Mouse (Mus musculus): ENCODE measurements at regions not wholly inside any gene's neighbourhood (a gene's known extent, or its start where the extent isn't known, plus 50 kb on each side); places are given as distances from the start of the nearest gene placed in this dataset.
A peak's percentile ranks its signal among the peaks of the same experiment; 100 is the strongest.

DNA sequence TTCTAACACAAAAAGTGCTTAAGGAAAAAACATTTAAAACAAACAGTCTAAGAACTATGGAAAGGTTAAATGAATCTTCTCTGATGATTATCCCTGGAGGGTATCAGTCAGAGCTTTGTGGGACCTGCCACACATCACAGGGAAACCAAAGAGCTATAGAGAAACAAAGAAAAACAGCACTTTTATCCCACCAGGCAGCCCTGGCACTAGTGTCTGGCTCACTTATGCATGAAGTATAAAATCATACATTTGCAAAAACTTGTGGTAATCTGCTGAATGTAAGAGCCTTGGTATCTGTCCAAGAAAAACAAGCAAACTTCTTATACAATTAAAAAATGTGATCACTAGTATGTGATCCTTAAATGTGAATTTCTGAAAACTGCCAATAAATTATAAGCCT is 972.4 kb upstream of the Ctnnd2 start:
- Histone ChIP-seq H3K4me3 (ENCODE audit: low read depth, low read length) (no peak overlapping the region), H3K9ac (replicated peaks; ENCODE audit: low read depth, low read length) (no peak overlapping the region), H3K4me1 (ENCODE audit: control insufficient read depth, insufficient read depth) (no peaks in the 10 kb centered on the region), H3K27me3 (ENCODE audit: control insufficient read depth, insufficient read depth, low read length) (no peaks in the 10 kb centered on the region), H3K9me3 (replicated peaks; ENCODE audit: control insufficient read depth, low read length) (no peaks in the 10 kb centered on the region), H3K27ac (ENCODE audit: low read depth) (no peak overlapping the region), H3K36me3 (replicated peaks; ENCODE audit: control insufficient read depth, insufficient read depth, low read length) (no peaks in the 10 kb centered on the region), H3K4me2 (ENCODE audit: low read depth, low read length) (no peak overlapping the region)
- no peak for ATAC-seq (ENCODE audit: insufficient read depth, low read depth)
- no peak for DNase-seq (ENCODE audit: low spot score)
- TF ChIP-seq CTCF (IDR thresholded peaks at IDR 0.05; ENCODE audit: low read depth) (no peak), EP300 (IDR thresholded peaks at IDR 0.05; ENCODE audit: low read depth) (no peak)

DNA sequence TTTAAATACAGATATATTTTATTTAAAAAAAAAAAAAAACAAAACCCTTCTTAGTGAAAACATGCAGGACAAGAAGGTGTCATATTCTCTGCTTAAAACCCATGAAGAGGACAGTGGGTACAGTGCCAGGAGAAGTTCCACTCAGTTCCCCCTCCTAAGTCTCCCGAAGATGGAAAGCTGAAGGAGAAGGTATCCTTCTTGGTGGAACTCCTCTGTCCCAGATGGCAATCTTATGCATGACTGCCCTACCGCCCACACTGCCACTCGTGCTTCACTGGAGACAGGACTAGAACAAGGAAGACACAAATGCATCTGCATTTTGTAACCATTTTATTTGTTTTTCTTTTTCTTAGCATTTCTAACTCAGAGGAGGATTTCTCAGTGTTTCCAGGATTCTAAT is 948.7 kb upstream of the Ctnnd2 start:
- DNase-seq (ENCODE audit: low spot score), result no peak
- Histone ChIP-seq H3K27ac (ENCODE audit: low read depth) (no peak overlapping the region), H3K36me3 (replicated peaks; ENCODE audit: control insufficient read depth, insufficient read depth, low read length) (no peaks in the 10 kb centered on the region), H3K27me3 (ENCODE audit: control insufficient read depth, insufficient read depth, low read length) (no peaks in the 10 kb centered on the region), H3K9me3 (replicated peaks; ENCODE audit: control insufficient read depth, low read length) (no peaks in the 10 kb centered on the region), H3K4me2 (ENCODE audit: low read depth, low read length) (no peak overlapping the region), H3K4me3 (ENCODE audit: low read depth, low read length) (no peak overlapping the region), H3K4me1 (ENCODE audit: control insufficient read depth, insufficient read depth) (no peaks in the 10 kb centered on the region), H3K9ac (replicated peaks; ENCODE audit: low read depth, low read length) (no peak overlapping the region)
- TF ChIP-seq EP300 (IDR thresholded peaks at IDR 0.05; ENCODE audit: low read depth) (no peak), CTCF (IDR thresholded peaks at IDR 0.05; ENCODE audit: low read depth) (no peak)
- WGBS, result 82% methylated on average over 3 of the region's 3 CpGs
- no peak for ATAC-seq (ENCODE audit: insufficient read depth, low read depth)

- no peak overlapping the region for H3K4me2 ChIP-seq (ENCODE audit: low read depth, low read length)
- no peaks in the 10 kb centered on the region for H3K27me3 ChIP-seq (ENCODE audit: control insufficient read depth, insufficient read depth, low read length)
- H3K27ac ChIP-seq (ENCODE audit: low read depth), result no peak overlapping the region
- no peaks in the 10 kb centered on the region for H3K4me1 ChIP-seq (ENCODE audit: control insufficient read depth, insufficient read depth)
- H3K9ac ChIP-seq (replicated peaks; ENCODE audit: low read depth, low read length), result no peak overlapping the region
- no peak overlapping the region for H3K4me3 ChIP-seq (ENCODE audit: low read depth, low read length)
- H3K36me3 ChIP-seq (replicated peaks; ENCODE audit: control insufficient read depth, insufficient read depth, low read length), result no peaks in the 10 kb centered on the region
- WGBS, result 73% methylated on average over 1 of the region's 1 CpGs
- TF ChIP-seq EP300 (IDR thresholded peaks at IDR 0.05; ENCODE audit: low read depth), result no peak
- no peak for TF ChIP-seq CTCF (IDR thresholded peaks at IDR 0.05; ENCODE audit: low read depth)
- H3K9me3 ChIP-seq (replicated peaks; ENCODE audit: control insufficient read depth, low read length), result no peaks in the 10 kb centered on the region
- DNase-seq (ENCODE audit: low spot score) (no peak), ATAC-seq (ENCODE audit: insufficient read depth, low read depth) (no peak)
Measured at GRCm38 (mm10) chr15:29226889-29227288, 945.5 kb upstream of the Ctnnd2 start.

DNA sequence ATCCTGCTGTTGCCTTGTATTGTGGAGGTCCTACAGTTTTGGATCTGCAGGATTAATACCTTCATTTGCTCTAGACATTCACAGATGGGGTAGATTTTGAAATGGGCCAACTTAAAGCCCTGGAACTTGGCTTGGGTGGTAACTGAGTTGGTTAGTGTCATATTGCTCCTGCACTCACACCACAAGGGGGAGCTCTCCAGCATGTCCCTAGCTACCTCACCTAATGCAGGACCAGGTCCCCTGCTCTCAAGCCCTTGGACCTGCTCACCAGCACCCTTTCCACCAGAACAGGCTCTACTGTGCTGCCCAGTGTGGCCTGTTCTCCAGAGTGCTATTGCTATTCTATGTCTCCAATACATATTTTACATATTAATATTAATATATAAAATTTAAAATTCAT is 937.8 kb upstream of the Ctnnd2 start:
- ATAC-seq (ENCODE audit: insufficient read depth, low read depth), result no peak
- H3K36me3 ChIP-seq (replicated peaks; ENCODE audit: control insufficient read depth, insufficient read depth, low read length), result no peaks in the 10 kb centered on the region
- TF ChIP-seq EP300 (IDR thresholded peaks at IDR 0.05; ENCODE audit: low read depth), result no peak
- TF ChIP-seq CTCF (IDR thresholded peaks at IDR 0.05; ENCODE audit: low read depth), result 0 out of 2 replicates have a peak, but pooled peaks have one; percentile 3
- no peak overlapping the region for H3K4me2 ChIP-seq (ENCODE audit: low read depth, low read length)
- no peak overlapping the region for H3K9ac ChIP-seq (replicated peaks; ENCODE audit: low read depth, low read length)
- H3K9me3 ChIP-seq (replicated peaks; ENCODE audit: control insufficient read depth, low read length), result no peaks in the 10 kb centered on the region
- no peak overlapping the region for H3K4me3 ChIP-seq (ENCODE audit: low read depth, low read length)
- H3K27me3 ChIP-seq (ENCODE audit: control insufficient read depth, insufficient read depth, low read length), result no peaks in the 10 kb centered on the region
- no peak overlapping the region for H3K27ac ChIP-seq (ENCODE audit: low read depth)
- no peaks in the 10 kb centered on the region for H3K4me1 ChIP-seq (ENCODE audit: control insufficient read depth, insufficient read depth)
- no peak for DNase-seq (ENCODE audit: low spot score)

DNA sequence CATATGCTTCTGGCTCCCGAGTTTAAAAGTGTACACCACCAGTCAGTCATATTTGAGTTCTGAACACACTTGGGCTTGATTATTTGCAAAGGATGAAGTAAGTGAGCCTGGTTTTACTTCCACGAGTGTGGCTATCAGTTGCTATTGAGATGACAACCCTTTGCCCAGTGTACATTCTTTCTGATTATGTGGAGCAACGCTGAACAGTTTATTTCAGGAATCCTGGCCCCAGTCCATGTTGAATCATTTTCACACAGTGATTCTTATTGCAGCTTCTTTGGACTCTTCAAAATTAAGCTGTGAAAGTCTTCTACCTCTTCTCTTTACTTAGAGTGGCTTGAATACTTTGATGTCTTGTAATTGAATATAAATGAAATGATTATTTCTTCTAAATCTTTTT is 917.2 kb upstream of the Ctnnd2 start:
- Histone ChIP-seq H3K4me1 (ENCODE audit: control insufficient read depth, insufficient read depth) (no peaks in the 10 kb centered on the region), H3K4me2 (ENCODE audit: low read depth, low read length) (no peak overlapping the region), H3K27me3 (ENCODE audit: control insufficient read depth, insufficient read depth, low read length) (no peaks in the 10 kb centered on the region), H3K36me3 (replicated peaks; ENCODE audit: control insufficient read depth, insufficient read depth, low read length) (no peaks in the 10 kb centered on the region), H3K9me3 (replicated peaks; ENCODE audit: control insufficient read depth, low read length) (no peaks in the 10 kb centered on the region), H3K9ac (replicated peaks; ENCODE audit: low read depth, low read length) (no peak overlapping the region), H3K27ac (ENCODE audit: low read depth) (no peak overlapping the region), H3K4me3 (ENCODE audit: low read depth, low read length) (no peak overlapping the region)
- WGBS, result 15% methylated on average over 3 of the region's 3 CpGs
- no peak for TF ChIP-seq EP300 (IDR thresholded peaks at IDR 0.05; ENCODE audit: low read depth)
- TF ChIP-seq CTCF (IDR thresholded peaks at IDR 0.05; ENCODE audit: low read depth), result no peak
- peak; percentile 43 for DNase-seq (ENCODE audit: low spot score)
- ATAC-seq (ENCODE audit: insufficient read depth, low read depth), result peak; percentile 63

DNA sequence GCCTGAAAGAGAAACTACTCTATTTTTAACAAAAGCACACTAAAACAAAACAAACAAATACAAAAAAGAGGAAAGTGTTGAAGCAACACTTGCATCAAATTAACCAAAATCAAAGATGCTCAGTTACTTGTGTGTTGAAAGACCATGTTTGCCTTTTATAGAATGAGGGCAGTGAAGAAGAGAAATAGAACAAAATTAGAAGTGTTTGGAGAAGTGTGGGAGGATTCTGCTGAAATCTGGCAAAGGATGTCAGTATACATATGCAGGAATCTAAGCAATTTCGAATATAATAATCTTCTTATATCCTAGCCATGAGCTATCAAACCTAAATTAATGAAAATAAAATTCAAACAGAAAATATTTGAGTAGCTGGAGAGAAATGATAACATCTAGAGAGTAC is 905.6 kb upstream of the Ctnnd2 start:
- H3K27me3 ChIP-seq (ENCODE audit: control insufficient read depth, insufficient read depth, low read length), result no peaks in the 10 kb centered on the region
- no peaks in the 10 kb centered on the region for H3K9me3 ChIP-seq (replicated peaks; ENCODE audit: control insufficient read depth, low read length)
- no peaks in the 10 kb centered on the region for H3K36me3 ChIP-seq (replicated peaks; ENCODE audit: control insufficient read depth, insufficient read depth, low read length)
- no peaks in the 10 kb centered on the region for H3K4me1 ChIP-seq (ENCODE audit: control insufficient read depth, insufficient read depth)
- H3K27ac ChIP-seq (ENCODE audit: low read depth), result no peak overlapping the region
- H3K4me3 ChIP-seq (ENCODE audit: low read depth, low read length), result no peak overlapping the region
- ATAC-seq (ENCODE audit: insufficient read depth, low read depth) (no peak), DNase-seq (ENCODE audit: low spot score) (no peak)
- no peak overlapping the region for H3K9ac ChIP-seq (replicated peaks; ENCODE audit: low read depth, low read length)
- WGBS, result 39% methylated on average over 1 of the region's 1 CpGs
- TF ChIP-seq CTCF (IDR thresholded peaks at IDR 0.05; ENCODE audit: low read depth), result no peak
- no peak for TF ChIP-seq EP300 (IDR thresholded peaks at IDR 0.05; ENCODE audit: low read depth)
- H3K4me2 ChIP-seq (ENCODE audit: low read depth, low read length), result no peak overlapping the region

Data from heart, postnatal 0 days (tissue).